Mouse (Mus musculus) CD4-positive, CD25-positive, alpha-beta regulatory T cell, adult 4 months (primary cell): ENCODE data around the gene Cfdp1. TPM values are rescaled to one million over a fixed set of nuclear protein-coding genes. Genes with fewer than 3 reads are reported as not detected.

Experiments
- ATAC-seq: one replicate; pipeline ENCODE4 v1.8.0; 2017
- polyA plus RNA-seq, 2 experiments: library from polyadenylated mRNA; unstranded; fragments of 100-300 nt; shearing (Covaris generic); gene quantifications; one replicate each; pipeline ENCODE4 v1.2.1; 2017

Cfdp1 gene
- polyA plus RNA-seq, 2 experiments from 2014 or later = 120 to 140 TPM

- no peak for ATAC-seq
Observed at GRCm38 (mm10) chr8:111789639-111790038, 64.5 kb downstream of the Cfdp1 start.

GRCm38 (mm10) chr8:111789200-111789599 lies 64.9 kb downstream of the Cfdp1 start:
- no peak for ATAC-seq

- ATAC-seq = no peak
Observed at GRCm38 (mm10) chr8:111788497-111788896, 65.6 kb downstream of the Cfdp1 start.

- ATAC-seq = no peak
Observed at GRCm38 (mm10) chr8:111788085-111788484, 66.0 kb downstream of the Cfdp1 start.

- ATAC-seq = no peak
Observed at GRCm38 (mm10) chr8:111787683-111788082, 66.4 kb downstream of the Cfdp1 start.

- ATAC-seq = no peak
Observed at GRCm38 (mm10) chr8:111786701-111787588, 67.1 kb downstream of the Cfdp1 start.

- ATAC-seq = no peak
Observed at GRCm38 (mm10) chr8:111786116-111786515, 68.0 kb downstream of the Cfdp1 start.

- no peak for ATAC-seq
Observed at GRCm38 (mm10) chr8:111782671-111783394, 71.3 kb downstream of the Cfdp1 start.

- no peak for ATAC-seq
Observed at GRCm38 (mm10) chr8:111782161-111782560, 71.9 kb downstream of the Cfdp1 start.

GRCm38 (mm10) chr8:111780697-111781424 lies 73.2 kb downstream of the Cfdp1 start:
- no peak for ATAC-seq

- ATAC-seq = no peak
Observed at GRCm38 (mm10) chr8:111779690-111780089, 74.4 kb downstream of the Cfdp1 start.

- ATAC-seq = no peak
Observed at GRCm38 (mm10) chr8:111778801-111779200, 75.3 kb downstream of the Cfdp1 start.

GRCm38 (mm10) chr8:111776492-111776891 lies 77.6 kb downstream of the Cfdp1 start:
- ATAC-seq = no peak

- no peak for ATAC-seq
Observed at GRCm38 (mm10) chr8:111775766-111776165, 78.3 kb downstream of the Cfdp1 start.

GRCm38 (mm10) chr8:111773476-111773875 lies 80.6 kb downstream of the Cfdp1 start:
- no peak for ATAC-seq

- ATAC-seq = no peak
Observed at GRCm38 (mm10) chr8:111773057-111773456, 81.0 kb downstream of the Cfdp1 start.

GRCm38 (mm10) chr8:111772083-111772482 lies 82.0 kb downstream of the Cfdp1 start:
- ATAC-seq = no peak

GRCm38 (mm10) chr8:111771625-111772020 lies 82.5 kb downstream of the Cfdp1 start:
- ATAC-seq = no peak

GRCm38 (mm10) chr8:111770958-111771624 lies 83.0 kb downstream of the Cfdp1 start:
- no peak for ATAC-seq

GRCm38 (mm10) chr8:111769764-111770428 lies 84.2 kb downstream of the Cfdp1 start:
- ATAC-seq = no peak

- ATAC-seq = no peak
Observed at GRCm38 (mm10) chr8:111769296-111769695, 84.8 kb downstream of the Cfdp1 start.

GRCm38 (mm10) chr8:111768651-111769050 lies 85.4 kb downstream of the Cfdp1 start:
- no peak for ATAC-seq
